Comparison of ENCODE assay signal across 8 mouse cellular contexts in genomic region chr17:57058891-57059485, GRCm38 (mm10). TPM values are rescaled to one million over a fixed set of nuclear protein-coding genes. Genes with fewer than 3 reads are reported as not detected.
DNase-seq lines count a peak whose midpoint lies in the region; ATAC-seq and TF ChIP-seq lines count a peak whose summit lies in the region.

Gene Crb3, plus strand, starts transcription at chr17:57059105.

- peak within 1 kb of the TSS; percentile 27 for H3K27ac ChIP-seq in brown adipose tissue, adult 24 weeks (replicated peaks; ENCODE audit: low read depth, low read length)
- peak within 1 kb of the TSS; percentile 87 for H3K27ac ChIP-seq in hindbrain, postnatal 0 days
- H3K27ac ChIP-seq in liver, embryonic 11.5 days (ENCODE audit: low read depth, low read length) = peak within 1 kb of the TSS; percentile 41; the same call in 1 of the 2 replicates
- peak within 1 kb of the TSS; percentile 56; the same call in 1 of the 2 replicates for H3K27ac ChIP-seq in neural tube, embryonic 11.5 days (ENCODE audit: low read depth, low read length)

- H3K4me3 ChIP-seq in brown adipose tissue, adult 24 weeks (ENCODE audit: insufficient read depth, low read depth, low read length) = peak within 1 kb of the TSS; percentile 90
- peak within 1 kb of the TSS; percentile 91 for H3K4me3 ChIP-seq in hindbrain, postnatal 0 days (ENCODE audit: low read length)
- H3K4me3 ChIP-seq in liver, embryonic 11.5 days (ENCODE audit: low read depth, low read length) = peak within 1 kb of the TSS; percentile 78
- H3K4me3 ChIP-seq in neural tube, embryonic 11.5 days (ENCODE audit: low read depth, low read length) = peak within 1 kb of the TSS; percentile 71

- peaks cover 12% of the 10 kb centered on the region for H3K27me3 ChIP-seq in hindbrain, postnatal 0 days (ENCODE audit: insufficient read depth, low read length)
- H3K27me3 ChIP-seq in liver, embryonic 11.5 days (replicated peaks; ENCODE audit: control insufficient read depth, insufficient read depth, low read length) = peaks cover 34% of the 10 kb centered on the region
- peaks cover 28% of the 10 kb centered on the region for H3K27me3 ChIP-seq in neural tube, embryonic 11.5 days (ENCODE audit: control insufficient read depth, insufficient read depth, low read length)

- DNase-seq in layer of hippocampus, postnatal 10 days (ENCODE audit: low spot score in 2 of 2) = peak; percentile 52 to 64
- DNase-seq in layer of hippocampus, adult 11-12 months (ENCODE audit: low spot score) = no peak
- peak; percentile 9 to 19 for DNase-seq in gastrocnemius, adult 8-10 months (ENCODE audit: low spot score in 2 of 2)
- peak; percentile 40 for DNase-seq in hindbrain, postnatal 0 days (ENCODE audit: low spot score)
- peak; percentile 51 for DNase-seq in liver, embryonic 11.5 days (ENCODE audit: low spot score)
- DNase-seq in neural tube, embryonic 11.5 days (ENCODE audit: low spot score) = no peak

- H3K4me2 ChIP-seq in hindbrain, postnatal 0 days (ENCODE audit: low read depth, low read length) = peak within 1 kb of the TSS; percentile 66
- peak within 1 kb of the TSS; percentile 97 for H3K4me2 ChIP-seq in liver, embryonic 11.5 days
- peak within 1 kb of the TSS; percentile 77 for H3K4me2 ChIP-seq in neural tube, embryonic 11.5 days (ENCODE audit: low read depth)

- ATAC-seq in hindbrain, postnatal 0 days = peak; percentile 4; the same call in 1 of the 2 replicates
- no peak for ATAC-seq in liver, embryonic 11.5 days (replicated peaks; ENCODE audit: low FRiP score)
- peak; percentile 17; the same call in 1 of the 2 replicates for ATAC-seq in neural tube, embryonic 11.5 days (ENCODE audit: insufficient read depth, low FRiP score, low TSS enrichment)
- no peak for ATAC-seq in activated CD4-positive, CD25-positive, alpha-beta regulatory T cell, adult 4 months

- no peaks in the 10 kb centered on the region for H3K4me1 ChIP-seq in brown adipose tissue, adult 24 weeks (ENCODE audit: control insufficient read depth, insufficient read depth, insufficient read length, low read length)
- H3K4me1 ChIP-seq in hindbrain, postnatal 0 days (ENCODE audit: insufficient read depth, low read length) = peaks cover 8% of the 10 kb centered on the region; the same call in 1 of the 2 replicates
- H3K4me1 ChIP-seq in liver, embryonic 11.5 days (replicated peaks; ENCODE audit: control insufficient read depth, insufficient read depth, low read length) = peaks cover 26% of the 10 kb centered on the region
- H3K4me1 ChIP-seq in neural tube, embryonic 11.5 days (ENCODE audit: control insufficient read depth, insufficient read depth, low read length) = 0 out of 2 replicates have a peak, but pooled peaks cover 3% of the 10 kb centered on the region

- H3K9me3 ChIP-seq in hindbrain, postnatal 0 days (ENCODE audit: low read length) = no peaks in the 10 kb centered on the region
- H3K9me3 ChIP-seq in liver, embryonic 11.5 days (ENCODE audit: control insufficient read depth, low read length) = no peaks in the 10 kb centered on the region
- no peaks in the 10 kb centered on the region for H3K9me3 ChIP-seq in neural tube, embryonic 11.5 days (ENCODE audit: control insufficient read depth, low read length)

- peaks cover 11% of the 10 kb centered on the region; the same call in 1 of the 2 replicates for H3K36me3 ChIP-seq in hindbrain, postnatal 0 days (ENCODE audit: insufficient read depth, low read length)
- H3K36me3 ChIP-seq in liver, embryonic 11.5 days (ENCODE audit: control insufficient read depth, insufficient read depth, low read length) = peaks cover 2% of the 10 kb centered on the region; the same call in 1 of the 2 replicates
- no peaks in the 10 kb centered on the region for H3K36me3 ChIP-seq in neural tube, embryonic 11.5 days (ENCODE audit: control insufficient read depth, insufficient read depth, low read length)

- WGBS in hindbrain, postnatal 0 days = 0% methylated on average over 12 of the region's 22 CpGs
- WGBS in liver, embryonic 11.5 days = 4% methylated on average over 18 of the region's 22 CpGs
- WGBS in neural tube, embryonic 11.5 days = 0% methylated on average over 16 of the region's 22 CpGs

- TF ChIP-seq CTCF in hindbrain, postnatal 0 days (IDR thresholded peaks at IDR 0.05; ENCODE audit: low read depth) = no peak

- peak within 1 kb of the TSS; percentile 85 for H3K9ac ChIP-seq in hindbrain, postnatal 0 days (replicated peaks; ENCODE audit: low read length)
- peak within 1 kb of the TSS; percentile 74 for H3K9ac ChIP-seq in liver, embryonic 11.5 days (ENCODE audit: low read depth, low read length)
- H3K9ac ChIP-seq in neural tube, embryonic 11.5 days (ENCODE audit: low read length) = peak within 1 kb of the TSS; percentile 74

RNA-seq across cellular contexts. Expression of gene Crb3, which starts in this region (rescaled TPM):
- total RNA-seq in layer of hippocampus, postnatal 10 days (2021) = 1 to 10 TPM in 1 of 2 experiments, under 1 TPM in 1; 0.45 to 1.1 TPM
- not detected in 2 replicates for polyA plus RNA-seq in brown adipose tissue, adult 24 weeks (2012; ENCODE audit: insufficient read depth, insufficient read length, missing spikeins)
- under 1 TPM in 1 of 4 experiments, not detected in 3; 0.34 TPM for total RNA-seq in gastrocnemius, adult 8-10 months (2022)
- 7.1 and 8.2 TPM in 2 replicates for total RNA-seq in hindbrain, postnatal 0 days (2014; rRNA removed)
- polyA plus RNA-seq in hindbrain, postnatal 0 days (2015; fragmentation: Nextera tagmentation; extraction: Ambion mirVana) = 6.0 and 6.2 TPM in 2 replicates
- polyA plus RNA-seq in liver, embryonic 11.5 days (2014; fragmentation: Nextera tagmentation; extraction: Ambion mirVana) = 3.2 and 3.4 TPM in 2 replicates
- polyA plus RNA-seq in neural tube, embryonic 11.5 days (2014; fragmentation: Nextera tagmentation; extraction: Ambion mirVana) = 1.2 and 1.9 TPM in 2 replicates
- under 1 TPM; 0.46 to 0.73 TPM for polyA plus RNA-seq in activated CD4-positive, CD25-positive, alpha-beta regulatory T cell, adult 4 months (2017; shearing (Covaris generic))

Comparison
In these comparisons a context has a peak if more than half of its experiments do, and no peak if none do; other contexts are left out.
1. DNase-seq: peak in layer of hippocampus, postnatal 10 days (2 of 2), hindbrain, postnatal 0 days (single experiment) and liver, embryonic 11.5 days (single experiment); none in layer of hippocampus, adult 11-12 months (single experiment) and neural tube, embryonic 11.5 days (single experiment).
2. Peak in DNase-seq in gastrocnemius, adult 8-10 months; RNA of the gene not detected or under 1 TPM.
3. H3K27ac ChIP-seq: peak in every context shown above with its lines; median percentile 87 in hindbrain, postnatal 0 days; 56 in neural tube, embryonic 11.5 days; 41 in liver, embryonic 11.5 days; 27 in brown adipose tissue, adult 24 weeks.
4. ATAC-seq: peak in hindbrain, postnatal 0 days (single experiment) and neural tube, embryonic 11.5 days (single experiment); none in liver, embryonic 11.5 days (single experiment) and activated CD4-positive, CD25-positive, alpha-beta regulatory T cell, adult 4 months (single experiment).
5. Peak in every context shown above with its lines, with median percentiles within 50 percentile points of each other: H3K4me3 ChIP-seq, H3K4me2 ChIP-seq and H3K9ac ChIP-seq.